Mouse (Mus musculus) brain, embryonic 14.5 days (tissue): ENCODE measurements at regions not wholly inside any gene's neighbourhood (a gene's known extent, or its start where the extent isn't known, plus 50 kb on each side); places are given as distances from the start of the nearest gene placed in this dataset.

Source experiments
- DNase-seq: peaks from one replicate; pipeline ENCODE4 v3.0.0-alpha.2; 2011; ENCODE audit warnings: low read depth
- CTCF ChIP-seq: fragments of 200-500 bp; IDR thresholded peaks from 2 replicates; pipeline ENCODE4 v1.5.1; 2012; ENCODE audit warnings: inconsistent platforms, mild to moderate bottlenecking, moderate library complexity, borderline replicate concordance; ENCODE audit not compliant: insufficient read depth, insufficient read length; ENCODE audit errors: extremely low read depth
- POLR2A ChIP-seq: fragments of 200-500 bp; IDR thresholded peaks from 2 replicates; pipeline ENCODE4 v1.6.1; 2012; ENCODE audit warnings: mild to moderate bottlenecking, inconsistent platforms, borderline replicate concordance; ENCODE audit not compliant: poor library complexity, insufficient read depth, insufficient read length, severe bottlenecking; ENCODE audit errors: extremely low read depth

GRCm38 (mm10) chr11:92858170-92858569 lies 239.7 kb upstream of the Car10 start:
- DNase-seq, result no peak
- TF ChIP-seq CTCF, result no peak
- no peak for TF ChIP-seq POLR2A

GRCm38 (mm10) chr11:92889693-92890454 lies 208.0 kb upstream of the Car10 start:
- TF ChIP-seq POLR2A, result no peak
- peak; percentile 71 for TF ChIP-seq CTCF
- DNase-seq, result peak; percentile 78

- TF ChIP-seq CTCF, result no peak
- no peak for TF ChIP-seq POLR2A
- DNase-seq, result peak; percentile 23
These were observed 198.5 kb upstream of the Car10 start for GRCm38 (mm10) chr11:92899296-92899695.
